Mouse (Mus musculus): Measurements from ENCODE around the gene G430095P16Rik.

Gene G430095P16Rik

GRCm38 (mm10) chr8:84703466-84704249 is 19.1 kb upstream of the G430095P16Rik start:
- DNase-seq (ENCODE audit: low spot score), result no peak

DNA sequence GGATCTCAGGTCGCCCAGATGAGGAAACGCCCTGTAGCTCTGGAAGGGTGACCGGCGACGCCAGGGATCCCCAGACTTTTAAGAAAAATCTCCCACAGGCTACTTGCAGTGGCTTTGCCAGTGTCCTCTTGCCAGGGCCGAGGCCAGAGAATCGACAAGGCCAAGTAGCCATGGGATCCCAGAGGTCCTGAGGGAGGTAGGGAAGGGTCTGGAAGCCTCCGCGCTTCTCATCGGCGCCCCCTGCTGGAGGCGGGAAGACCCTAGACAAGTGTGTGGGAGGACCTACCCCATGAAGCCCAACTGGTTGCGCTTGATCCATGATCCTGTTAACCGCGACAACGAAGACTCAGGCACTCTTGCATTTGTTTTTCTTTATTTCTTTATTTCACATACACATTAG is 18.5 kb upstream of the G430095P16Rik start:
- peak; percentile 83 for DNase-seq (ENCODE audit: low spot score)

DNA sequence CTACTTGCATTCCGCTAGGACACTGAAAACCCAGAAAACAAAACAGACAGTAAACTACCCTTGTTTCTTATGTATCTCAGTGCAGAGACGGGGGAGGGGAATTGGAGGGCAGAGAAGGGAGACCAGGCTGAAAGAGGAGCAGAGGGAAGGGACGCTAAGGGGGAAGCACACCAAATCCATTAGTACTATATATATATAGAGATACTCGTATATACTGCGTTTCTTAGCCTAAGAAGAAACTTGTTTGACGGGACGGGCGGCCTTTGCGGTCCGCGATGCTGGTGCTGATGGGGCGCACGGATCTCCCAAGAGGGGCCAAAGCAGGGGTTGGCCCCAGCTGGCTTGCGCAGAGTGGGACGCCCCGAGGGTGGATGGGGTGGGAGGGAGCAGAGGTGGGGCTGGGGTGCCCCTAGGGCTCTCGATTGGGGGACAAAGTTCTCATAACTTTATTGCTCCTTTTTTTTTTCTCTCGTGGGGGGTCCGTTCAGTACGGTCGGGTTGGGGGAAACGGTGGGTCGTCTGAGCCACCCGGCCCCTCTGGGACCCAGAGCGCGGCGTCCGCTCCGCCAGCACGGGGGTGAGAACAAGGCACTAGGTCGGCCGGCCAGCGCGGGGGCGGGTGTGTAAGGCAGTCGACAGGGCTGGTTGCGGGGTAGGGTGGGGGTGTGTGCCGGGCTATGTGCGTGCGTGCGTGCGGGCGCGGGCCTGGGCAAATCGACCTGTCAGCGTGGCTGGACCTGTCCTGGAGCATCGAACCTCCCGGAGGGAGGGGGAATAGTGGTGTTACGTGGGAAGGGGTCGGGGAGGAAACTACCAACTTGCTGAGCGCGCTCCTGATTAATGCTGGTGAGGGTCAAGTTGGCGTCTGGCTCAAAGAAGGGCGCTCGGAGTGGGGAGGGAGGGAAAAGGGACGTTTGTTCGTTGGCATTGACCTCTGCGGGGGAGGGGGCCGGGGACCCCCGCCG is 17.7 kb upstream of the G430095P16Rik start:
- peak; percentile 43 for DNase-seq (ENCODE audit: low spot score)

DNA sequence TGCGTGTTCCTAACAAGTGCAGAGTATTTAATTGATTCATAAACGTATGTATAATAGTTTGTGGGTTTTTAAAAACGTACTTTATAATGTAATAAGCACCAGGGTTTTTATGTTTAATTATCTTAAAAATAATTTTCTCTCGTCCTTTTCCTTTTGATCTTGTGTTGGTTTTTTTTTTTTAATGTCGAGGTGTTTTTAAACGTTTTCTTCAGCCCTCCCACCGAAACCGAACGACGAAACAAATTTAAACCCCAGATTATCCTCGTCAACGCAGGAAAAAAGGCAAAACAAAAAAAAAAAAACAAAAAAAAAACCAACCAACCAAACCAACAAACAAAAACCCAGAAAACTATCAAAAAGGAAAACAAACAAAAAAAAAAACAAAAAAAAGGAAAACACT is 16.8 kb upstream of the G430095P16Rik start:
- DNase-seq (ENCODE audit: low spot score), result no peak

DNA sequence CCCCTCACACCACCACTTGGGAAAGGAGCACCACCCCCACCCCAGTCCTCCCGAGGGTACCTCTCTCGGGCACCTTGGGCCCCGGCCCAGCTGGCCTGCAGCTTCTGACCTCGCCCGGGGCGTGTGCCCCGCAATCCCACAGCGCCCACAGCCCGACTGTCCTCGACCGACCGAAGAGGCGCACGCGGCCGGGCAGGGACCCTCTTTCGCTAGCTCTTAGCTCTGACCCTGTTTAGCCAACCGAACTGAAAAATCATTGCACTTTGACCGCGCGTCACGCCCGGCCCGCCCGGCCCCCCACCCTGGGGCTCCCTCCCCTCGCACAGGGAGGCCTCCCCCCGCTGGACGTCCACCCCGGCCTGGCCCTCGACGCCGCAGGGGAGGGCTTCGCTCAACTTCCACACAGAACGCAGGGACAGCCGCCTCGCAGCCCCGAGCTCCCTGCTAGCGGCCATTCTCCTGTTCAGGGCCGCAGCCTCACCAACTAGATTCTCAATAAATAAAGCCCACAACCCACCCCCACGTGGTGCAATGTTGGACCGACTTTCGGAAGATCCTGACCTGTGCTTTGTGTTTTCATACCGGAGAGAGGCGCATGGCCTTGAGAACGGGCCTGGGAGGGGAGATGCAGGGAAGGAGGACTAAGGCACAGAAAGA is 16.1 kb upstream of the G430095P16Rik start:
- peak; percentile 62 for DNase-seq (ENCODE audit: low spot score)

DNA sequence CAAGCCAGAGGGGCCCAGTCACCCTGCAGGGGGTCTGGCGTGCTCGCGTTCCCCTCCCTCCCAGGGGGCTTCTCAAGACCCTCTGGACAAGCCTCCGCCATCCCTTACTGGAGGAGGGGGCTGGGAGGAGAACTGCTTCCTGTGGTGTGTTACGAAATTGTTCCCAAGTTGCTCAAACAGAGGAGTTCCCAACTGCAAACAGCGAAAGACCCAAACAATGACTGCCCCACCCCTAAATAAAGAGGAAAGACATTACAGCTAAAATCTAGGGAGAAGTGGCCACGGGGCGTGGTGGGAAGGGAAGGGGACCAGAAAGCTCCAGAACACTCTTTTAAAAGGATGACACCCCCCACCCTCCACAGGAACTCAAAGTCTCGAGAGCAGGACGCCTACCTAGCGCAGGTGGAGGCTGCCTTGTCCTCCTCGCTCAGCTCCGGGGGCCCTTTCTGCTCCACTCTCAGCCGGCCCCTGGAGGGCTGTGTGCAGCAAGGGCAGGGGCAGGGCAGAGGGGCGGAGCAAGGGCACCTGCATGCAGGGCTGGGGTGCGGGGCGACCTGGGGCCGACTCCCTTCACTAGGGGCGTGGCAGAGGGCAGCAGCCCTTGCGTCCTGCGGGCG is 15.4 kb upstream of the G430095P16Rik start:
- peak; percentile 56 for DNase-seq (ENCODE audit: low spot score)

GRCm38 (mm10) chr8:84708071-84708541 is 14.7 kb upstream of the G430095P16Rik start:
- no peak for DNase-seq (ENCODE audit: low spot score)

DNA sequence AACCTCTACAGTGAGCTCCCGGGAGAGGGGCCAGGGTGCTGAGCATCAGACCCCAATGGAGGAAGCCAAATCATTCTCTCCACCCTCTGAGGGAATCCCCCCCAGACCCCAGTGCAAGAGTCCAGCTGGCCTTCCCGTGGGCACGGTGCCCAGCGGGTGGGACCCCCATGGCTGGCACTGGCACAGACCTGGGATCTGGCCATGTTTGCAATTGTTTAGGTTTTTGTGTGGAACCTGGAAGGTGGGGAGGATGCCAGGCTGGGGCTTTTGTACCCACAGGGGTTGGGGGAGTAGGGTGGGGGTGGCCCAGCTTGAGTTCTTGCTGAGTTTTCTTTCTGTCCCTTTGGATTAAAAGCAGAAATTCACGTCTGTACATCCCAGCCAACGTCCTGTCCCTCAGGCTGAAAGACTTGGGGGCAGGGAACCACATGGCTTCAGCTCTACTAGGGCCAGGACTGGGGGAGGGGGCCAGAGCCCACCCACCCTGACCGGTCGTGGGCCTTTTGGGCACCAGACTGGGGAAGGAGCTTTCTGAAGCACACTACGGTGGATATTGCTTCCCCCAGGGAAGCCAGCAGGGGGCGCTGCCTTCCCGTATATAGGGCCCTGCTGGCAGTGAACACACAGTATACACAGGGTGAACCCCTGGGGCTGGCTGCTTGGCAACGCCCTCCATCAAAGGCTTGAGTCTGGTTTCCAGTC is 13.9 kb upstream of the G430095P16Rik start:
- peak; percentile 84 for DNase-seq (ENCODE audit: low spot score)

- DNase-seq (ENCODE audit: low spot score), result no peak
Observed at GRCm38 (mm10) chr8:84709931-84710330, 12.9 kb upstream of the G430095P16Rik start.

DNA sequence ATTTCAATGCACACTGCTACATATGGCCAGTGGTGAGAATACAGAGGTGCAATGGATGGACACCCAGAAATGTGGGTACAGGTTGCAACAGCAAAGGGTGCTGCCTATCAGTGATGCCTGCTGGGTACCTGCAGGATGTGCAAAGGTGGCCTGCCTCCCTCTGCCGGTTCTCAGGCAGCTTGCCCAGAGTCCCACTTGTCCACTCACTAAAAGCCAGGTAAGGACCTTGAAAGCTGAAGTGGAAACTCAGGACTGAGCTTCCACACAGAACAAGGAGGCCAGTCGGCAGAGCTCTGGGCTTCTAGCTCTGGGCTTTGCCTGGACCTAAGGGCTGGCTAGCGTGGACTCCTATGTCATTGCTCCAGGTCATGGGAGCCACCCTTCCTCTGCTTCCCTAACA is 11.5 kb upstream of the G430095P16Rik start:
- DNase-seq (ENCODE audit: low spot score), result no peak

GRCm38 (mm10) chr8:84711933-84712758 is 10.7 kb upstream of the G430095P16Rik start:
- DNase-seq (ENCODE audit: low spot score), result peak; percentile 70

DNA sequence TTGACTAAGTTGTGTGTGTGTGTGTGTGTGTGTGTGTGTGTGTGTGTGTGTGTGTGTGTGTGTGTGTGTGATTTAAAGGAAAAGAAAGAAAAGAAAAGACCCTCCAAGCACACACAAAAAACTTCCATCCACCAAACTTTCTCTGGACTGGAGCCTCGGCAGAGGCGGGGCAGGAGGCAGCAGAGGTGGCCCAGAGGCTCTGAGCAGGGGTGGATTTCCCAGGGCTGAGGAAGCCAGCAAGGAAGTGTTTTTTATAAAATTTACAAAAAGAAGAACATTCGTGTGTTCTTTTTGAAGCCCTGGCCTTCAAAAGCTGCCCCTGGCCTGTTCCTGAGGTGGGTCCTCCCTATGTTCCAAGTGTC is 10.1 kb upstream of the G430095P16Rik start:
- no peak for DNase-seq (ENCODE audit: low spot score)

DNA sequence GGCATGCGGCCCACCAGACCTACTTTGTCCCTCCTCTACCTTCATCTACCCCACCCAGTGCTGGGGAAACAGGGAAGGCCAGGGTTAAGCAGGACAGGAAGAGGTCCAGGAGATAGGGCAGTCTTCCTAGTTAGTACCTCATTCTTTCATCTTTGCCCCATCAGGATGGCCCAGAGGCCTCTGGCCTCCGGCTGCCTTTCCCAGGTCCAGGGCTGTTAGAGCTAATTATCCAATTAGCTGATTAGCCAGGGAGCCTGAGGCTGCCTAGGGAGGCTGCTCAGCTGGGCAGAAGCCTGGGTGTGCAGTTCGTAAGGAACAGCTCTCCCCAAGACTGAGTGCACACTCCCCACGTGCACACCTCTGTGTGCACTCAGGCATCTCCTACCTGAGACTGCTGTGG is 9.4 kb upstream of the G430095P16Rik start:
- DNase-seq (ENCODE audit: low spot score), result no peak

DNA sequence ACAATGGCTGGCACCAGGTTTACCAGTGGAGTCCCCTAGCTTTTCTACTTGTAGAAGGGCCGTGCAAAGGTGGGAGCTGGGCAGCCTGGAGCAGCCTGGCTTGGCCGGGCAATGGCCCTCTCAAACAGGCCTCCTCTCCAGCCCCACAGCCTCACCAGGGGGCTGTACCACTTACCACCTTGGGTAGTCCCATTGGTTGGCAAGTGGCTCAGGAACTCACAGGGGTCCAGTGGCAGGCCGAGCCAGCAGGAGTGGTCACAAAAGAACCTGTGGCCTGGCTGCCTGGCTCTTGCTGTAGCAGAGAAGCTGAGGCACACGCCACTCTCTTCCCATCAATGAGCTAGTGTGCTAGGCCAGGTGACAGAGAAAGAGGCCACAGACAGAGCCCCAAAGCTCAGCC is 8.6 kb upstream of the G430095P16Rik start:
- no peak for DNase-seq (ENCODE audit: low spot score)

GRCm38 (mm10) chr8:84715893-84716468 is 6.8 kb upstream of the G430095P16Rik start:
- DNase-seq (ENCODE audit: low spot score), result no peak

- DNase-seq (ENCODE audit: low spot score), result no peak
Observed at GRCm38 (mm10) chr8:84716790-84717189, 6.0 kb upstream of the G430095P16Rik start.

- DNase-seq (ENCODE audit: low spot score), result no peak
Observed at GRCm38 (mm10) chr8:84718476-84718875, 4.3 kb upstream of the G430095P16Rik start.

GRCm38 (mm10) chr8:84718959-84719690 is 3.7 kb upstream of the G430095P16Rik start:
- DNase-seq (ENCODE audit: low spot score), result no peak

GRCm38 (mm10) chr8:84722530-84722849 is 317 bp upstream of the G430095P16Rik start:
- DNase-seq (ENCODE audit: low spot score), result no peak

GRCm38 (mm10) chr8:84723571-84723900 is 729 bp downstream of the G430095P16Rik start:
- no peak for DNase-seq (ENCODE audit: low spot score)

All from ovary, postnatal 36 days (tissue).